Mouse (Mus musculus) urinary bladder, postnatal 36 days (tissue): ENCODE data around the gene Rps6kb2.

Experiments
- DNase-seq, 2 experiments: peaks; one replicate each; pipeline ENCODE4 v3.0.0; 2022; ENCODE audit warnings: low spot score in 2 of 2, mixed read lengths in 1 of 2

Gene Rps6kb2

GRCm38 (mm10) chr19:4155223-4156072, 7.7 kb downstream of the Rps6kb2 start:
- DNase-seq, result no peak

- DNase-seq, result no peak
These were observed 8.5 kb downstream of the Rps6kb2 start for GRCm38 (mm10) chr19:4154437-4155222.

- DNase-seq, result no peak
These were observed 9.9 kb downstream of the Rps6kb2 start, which contains the start of gene Ptprcap for GRCm38 (mm10) chr19:4153232-4153654. Gene Ptprcap, plus strand, starts transcription at chr19:4153604.

GRCm38 (mm10) chr19:4152445-4153231, 10.5 kb downstream of the Rps6kb2 start:
- no peak for DNase-seq

- no peak for DNase-seq
These were observed 11.3 kb downstream of the Rps6kb2 start for GRCm38 (mm10) chr19:4151898-4152297.

GRCm38 (mm10) chr19:4151488-4151860, 11.7 kb downstream of the Rps6kb2 start:
- DNase-seq, result no peak

- no peak for DNase-seq
These were observed 12.3 kb downstream of the Rps6kb2 start for GRCm38 (mm10) chr19:4150567-4151487.

- DNase-seq, result no peak
These were observed 13.2 kb downstream of the Rps6kb2 start for GRCm38 (mm10) chr19:4149764-4150461.

GRCm38 (mm10) chr19:4149283-4149682, 13.9 kb downstream of the Rps6kb2 start:
- DNase-seq, result no peak

- DNase-seq, result no peak
These were observed 14.3 kb downstream of the Rps6kb2 start for GRCm38 (mm10) chr19:4148819-4149218.

- peak; percentile 98 to 99 for DNase-seq
These were observed 14.7 kb downstream of the Rps6kb2 start, which contains the start of gene Coro1b for GRCm38 (mm10) chr19:4148491-4148806. Gene Coro1b, plus strand, starts transcription at chr19:4148619.

GRCm38 (mm10) chr19:4147782-4148490, 15.2 kb downstream of the Rps6kb2 start:
- DNase-seq, result no peak

- DNase-seq, result no peak
These were observed 16.1 kb downstream of the Rps6kb2 start for GRCm38 (mm10) chr19:4147022-4147405.

- DNase-seq, result no peak
These were observed 16.7 kb downstream of the Rps6kb2 start for GRCm38 (mm10) chr19:4146366-4147021.

- DNase-seq, result no peak
These were observed 17.2 kb downstream of the Rps6kb2 start for GRCm38 (mm10) chr19:4145936-4146335.

GRCm38 (mm10) chr19:4144550-4145498, 18.3 kb downstream of the Rps6kb2 start:
- DNase-seq, result peak in 1 of 2 experiments; percentile 54

GRCm38 (mm10) chr19:4143759-4144268, 19.3 kb downstream of the Rps6kb2 start, which contains the start of gene Cabp4:
Gene Cabp4, minus strand, starts transcription at chr19:4144033.
- no peak for DNase-seq
